Mouse (Mus musculus): ENCODE data around the gene Atoh8. TPM values are rescaled to one million over a fixed set of nuclear protein-coding genes. Genes with fewer than 3 reads are reported as not detected.

Gene Atoh8
- total RNA-seq, 2 experiments from 2014 or later = 3.1 to 3.2 TPM

- DNase-seq = no peak
These were observed 44.8 kb downstream of the Atoh8 start for GRCm38 (mm10) chr6:72190577-72190976.

- DNase-seq = no peak
These were observed 45.3 kb downstream of the Atoh8 start for GRCm38 (mm10) chr6:72190120-72190519.

- peak in 1 of 2 experiments; percentile 35 for DNase-seq
These were observed 46.1 kb downstream of the Atoh8 start for GRCm38 (mm10) chr6:72189061-72189863.

- DNase-seq = no peak
These were observed 48.6 kb downstream of the Atoh8 start for GRCm38 (mm10) chr6:72186809-72187208.

GRCm38 (mm10) chr6:72185893-72186490 lies 49.4 kb downstream of the Atoh8 start:
- DNase-seq = peak; percentile 83 to 84

GRCm38 (mm10) chr6:72184576-72184975 lies 50.8 kb downstream of the Atoh8 start:
- no peak for DNase-seq

- no peak for DNase-seq
These were observed 55.5 kb downstream of the Atoh8 start for GRCm38 (mm10) chr6:72179562-72180502.

- DNase-seq = no peak
These were observed 56.4 kb downstream of the Atoh8 start for GRCm38 (mm10) chr6:72179006-72179405.

- DNase-seq = no peak
These were observed 58.0 kb downstream of the Atoh8 start for GRCm38 (mm10) chr6:72177417-72177816.

GRCm38 (mm10) chr6:72176004-72176403 lies 59.4 kb downstream of the Atoh8 start:
- no peak for DNase-seq

- no peak for DNase-seq
These were observed 60.0 kb downstream of the Atoh8 start for GRCm38 (mm10) chr6:72175419-72175818.

GRCm38 (mm10) chr6:72173350-72173749 lies 62.0 kb downstream of the Atoh8 start:
- no peak for DNase-seq

- no peak for DNase-seq
These were observed 64.0 kb downstream of the Atoh8 start for GRCm38 (mm10) chr6:72171391-72171790.

GRCm38 (mm10) chr6:72165907-72166306 lies 69.5 kb downstream of the Atoh8 start:
- no peak for DNase-seq

GRCm38 (mm10) chr6:72164321-72165275 lies 70.8 kb downstream of the Atoh8 start:
- DNase-seq = peak; percentile 89 to 91

GRCm38 (mm10) chr6:72162155-72162890 lies 73.1 kb downstream of the Atoh8 start:
- peak; percentile 89 for DNase-seq

GRCm38 (mm10) chr6:72161751-72162150 lies 73.6 kb downstream of the Atoh8 start:
- no peak for DNase-seq

- no peak for DNase-seq
These were observed 74.4 kb downstream of the Atoh8 start for GRCm38 (mm10) chr6:72160991-72161390.

GRCm38 (mm10) chr6:72159861-72160395 lies 75.4 kb downstream of the Atoh8 start:
- peak; percentile 38 to 50 for DNase-seq

Measured in adrenal gland, postnatal 36 days (tissue).